Mouse (Mus musculus) heart, embryonic 16.5 days (tissue): ENCODE results near the gene Eea1. TPM values are rescaled to one million over a fixed set of nuclear protein-coding genes. Genes with fewer than 3 reads are reported as not detected.

Experiments
- ATAC-seq: fragments of 200-750 bp; cut with Nextera tagmentation; replicated peaks from 2 replicates; pipeline ENCODE4 v1.8.0; 2017; ENCODE audit warnings: moderate number of reproducible peaks; ENCODE audit not compliant: insufficient read depth, low FRiP score; ENCODE audit errors: extremely low read depth
- H3K27ac ChIP-seq: fragments of 300-500 bp; sonication (generic); 2 replicates; pipeline ENCODE4 v1.5.1; 2014; ENCODE audit warnings: mild to moderate bottlenecking, low read length, control low read depth, moderate library complexity
- H3K27me3 ChIP-seq: fragments of 300-500 bp; sonication (generic); 2 replicates; pipeline ENCODE4 v1.6.1; 2014; ENCODE audit warnings: low read length, mixed read lengths; ENCODE audit not compliant: control insufficient read depth, insufficient read depth
- H3K36me3 ChIP-seq: fragments of 300-500 bp; sonication (generic); 2 replicates; pipeline ENCODE4 v1.6.1; 2014; ENCODE audit not compliant: control insufficient read depth, insufficient read depth
- H3K4me1 ChIP-seq: fragments of 300-500 bp; sonication (generic); 2 replicates; pipeline ENCODE4 v1.6.1; 2014; ENCODE audit warnings: low read length, mixed read lengths; ENCODE audit not compliant: control insufficient read depth, insufficient read depth
- H3K4me2 ChIP-seq: fragments of 300-500 bp; sonication (generic); 2 replicates; pipeline ENCODE4 v1.6.1; 2014; ENCODE audit warnings: low read depth, mild to moderate bottlenecking, control low read depth, low read length
- H3K4me3 ChIP-seq: fragments of 300-500 bp; sonication (generic); 2 replicates; pipeline ENCODE4 v1.5.1; 2014; ENCODE audit warnings: mild to moderate bottlenecking, control low read depth, low read length
- H3K9ac ChIP-seq: fragments of 300-500 bp; sonication (generic); 2 replicates; pipeline ENCODE4 v1.6.1; 2014; ENCODE audit warnings: low read length, control low read depth
- H3K9me3 ChIP-seq: fragments of 300-500 bp; sonication (generic); replicated peaks from 2 replicates; pipeline ENCODE4 v1.6.1; 2016; ENCODE audit warnings: low read length; ENCODE audit not compliant: control insufficient read depth
- WGBS: fragments of 180-500 bp; shearing (Covaris S2); extraction: QIAGEN DNeasy Blood & Tissue Kit; methylation state at CpG from one replicate; pipeline ENCODE4 v1.1.7; 2014; 5-methylcytosine and 5-hydroxymethylcytosine counted together
- polyA plus RNA-seq: library from polyadenylated mRNA; unstranded; fragments of >200 nt; fragmentation: Nextera tagmentation; extraction: Ambion mirVana; gene quantifications from 2 replicates; pipeline ENCODE4 v1.2.1, GENCODE M21; 2015

Gene Eea1
- polyA plus RNA-seq, 1 experiment from 2014 or later = 16.2 TPM

DNA sequence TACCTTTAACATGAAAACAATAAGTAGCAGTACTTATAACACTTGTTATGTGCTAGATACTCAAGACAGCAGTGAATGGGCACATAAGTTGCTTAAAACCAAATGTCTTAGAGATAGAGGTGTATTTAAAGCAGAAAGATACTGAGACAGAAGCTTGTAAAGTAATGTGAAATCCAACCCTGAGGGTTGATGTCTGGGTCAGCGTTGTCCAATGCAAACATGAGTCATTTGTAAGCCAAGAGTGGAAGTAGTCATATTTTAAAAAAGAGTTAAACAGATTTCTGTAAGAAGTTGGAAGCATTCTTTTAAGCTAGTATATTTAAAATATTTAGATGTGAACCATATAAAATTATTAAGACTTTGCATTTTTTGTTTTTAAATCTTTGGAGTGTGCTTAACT, 4.6 kb downstream of the Eea1 start:
- Histone ChIP-seq H3K9me3 (no peaks in the 10 kb centered on the region), H3K27me3 (no peaks in the 10 kb centered on the region), H3K4me3 (no peak overlapping the region), H3K4me2 (no peak overlapping the region), H3K4me1 (peaks cover 16% of the 10 kb centered on the region), H3K27ac (no peak overlapping the region), H3K9ac (no peak overlapping the region), H3K36me3 (no peaks in the 10 kb centered on the region)
- ATAC-seq = no peak
- 87% methylated on average over 1 of the region's 1 CpGs for WGBS

DNA sequence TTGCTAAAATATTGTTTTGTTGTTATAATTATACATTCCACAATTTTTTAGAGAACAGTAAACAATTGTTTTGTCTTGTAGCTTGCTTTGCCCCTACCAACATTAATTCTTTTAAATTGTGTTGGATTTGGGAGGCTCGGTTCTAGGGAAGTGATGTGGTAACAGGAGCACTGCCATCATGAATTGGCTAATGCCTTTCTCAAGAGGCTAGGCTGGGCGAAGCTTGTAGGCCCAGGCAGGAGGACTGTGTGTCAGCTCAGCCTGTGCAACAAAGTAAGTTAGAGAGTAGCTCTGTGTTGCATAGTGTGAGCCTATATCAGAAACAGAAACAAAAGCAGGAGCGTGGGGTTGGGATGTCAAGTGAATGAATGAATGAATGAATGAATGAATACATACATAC, 9.0 kb downstream of the Eea1 start:
- no peak for ATAC-seq
- no peaks in the 10 kb centered on the region for H3K36me3 ChIP-seq

GRCm38 (mm10) chr10:95950194-95950593, 9.7 kb downstream of the Eea1 start:
- no peak for ATAC-seq
- 84% methylated on average over 5 of the region's 5 CpGs for WGBS
- no peak overlapping the region for H3K9ac ChIP-seq
- H3K4me3 ChIP-seq = no peak overlapping the region
- no peak overlapping the region for H3K4me2 ChIP-seq
- H3K36me3 ChIP-seq = no peaks in the 10 kb centered on the region
- H3K27me3 ChIP-seq = no peaks in the 10 kb centered on the region
- H3K4me1 ChIP-seq = no peaks in the 10 kb centered on the region
- H3K27ac ChIP-seq = no peak overlapping the region
- H3K9me3 ChIP-seq = no peaks in the 10 kb centered on the region

More for the DNA sequence above, 9.0 kb downstream of the Eea1 start:
- Histone ChIP-seq H3K27me3 (no peaks in the 10 kb centered on the region), H3K4me1 (no peaks in the 10 kb centered on the region), H3K4me2 (no peak overlapping the region), H3K4me3 (no peak overlapping the region), H3K9me3 (no peaks in the 10 kb centered on the region), H3K27ac (no peak overlapping the region), H3K9ac (no peak overlapping the region)
- 92% methylated on average over 3 of the region's 3 CpGs for WGBS

- 83% methylated on average over 4 of the region's 4 CpGs for WGBS
- no peak for ATAC-seq
- no peak overlapping the region for H3K4me2 ChIP-seq
Observed at GRCm38 (mm10) chr10:95950797-95951196, 10.3 kb downstream of the Eea1 start.

DNA sequence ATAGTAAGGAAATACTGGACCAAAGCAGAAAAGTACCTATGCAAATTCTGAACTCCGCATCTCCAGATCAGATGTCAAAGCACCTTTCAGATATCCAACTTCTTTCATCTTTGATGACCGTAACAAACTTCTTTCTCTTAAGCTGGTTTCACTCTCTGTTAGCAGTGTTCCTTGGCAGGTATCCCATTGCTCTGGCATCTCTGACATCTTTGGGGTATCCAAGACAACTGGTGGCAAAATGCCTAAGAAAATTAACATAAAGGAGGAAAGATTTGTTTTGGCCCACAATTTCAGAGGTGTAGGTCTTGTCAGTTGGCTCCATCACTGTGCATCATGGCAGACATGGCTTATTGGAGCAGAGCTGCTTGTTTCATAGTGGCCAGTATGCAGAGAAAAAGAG, 10.9 kb downstream of the Eea1 start:
- Histone ChIP-seq H3K4me3 (no peak overlapping the region), H3K9ac (no peak overlapping the region), H3K27me3 (no peaks in the 10 kb centered on the region), H3K9me3 (no peaks in the 10 kb centered on the region), H3K4me1 (no peaks in the 10 kb centered on the region), H3K27ac (no peak overlapping the region), H3K36me3 (no peaks in the 10 kb centered on the region), H3K4me2 (no peak overlapping the region)
- no peak for ATAC-seq
- 87% methylated on average over 2 of the region's 2 CpGs for whole genome bisulfite sequencing

More at GRCm38 (mm10) chr10:95950797-95951196, 10.3 kb downstream of the Eea1 start:
- Histone ChIP-seq H3K9ac (no peak overlapping the region), H3K36me3 (no peaks in the 10 kb centered on the region), H3K27ac (no peak overlapping the region), H3K9me3 (no peaks in the 10 kb centered on the region), H3K4me3 (no peak overlapping the region), H3K4me1 (no peaks in the 10 kb centered on the region), H3K27me3 (no peaks in the 10 kb centered on the region)

- Histone ChIP-seq H3K27ac (no peak overlapping the region), H3K9ac (no peak overlapping the region), H3K4me2 (no peak overlapping the region), H3K36me3 (peaks cover 2% of the 10 kb centered on the region; the same call in 1 of the 2 replicates), H3K27me3 (no peaks in the 10 kb centered on the region), H3K4me1 (0 out of 2 replicates have a peak, but pooled peaks cover 3% of the 10 kb centered on the region), H3K4me3 (no peak overlapping the region), H3K9me3 (no peaks in the 10 kb centered on the region)
- ATAC-seq = no peak
- WGBS = 92% methylated on average over 2 of the region's 2 CpGs
Observed at GRCm38 (mm10) chr10:95956629-95957028, 16.2 kb downstream of the Eea1 start.

- Histone ChIP-seq H3K27ac (no peak overlapping the region), H3K4me2 (no peak overlapping the region), H3K4me3 (no peak overlapping the region), H3K4me1 (0 out of 2 replicates have a peak, but pooled peaks cover 3% of the 10 kb centered on the region), H3K9me3 (no peaks in the 10 kb centered on the region), H3K27me3 (no peaks in the 10 kb centered on the region), H3K9ac (no peak overlapping the region), H3K36me3 (peaks cover 2% of the 10 kb centered on the region; the same call in 1 of the 2 replicates)
- no peak for ATAC-seq
- 78% methylated on average over 1 of the region's 1 CpGs for WGBS
Observed at GRCm38 (mm10) chr10:95957574-95957973, 17.1 kb downstream of the Eea1 start.

GRCm38 (mm10) chr10:95964679-95965078, 24.2 kb downstream of the Eea1 start:
- no peak overlapping the region for H3K27ac ChIP-seq
- WGBS = 65% methylated on average over 1 of the region's 1 CpGs
- no peak for ATAC-seq

GRCm38 (mm10) chr10:95969694-95970093, 29.2 kb downstream of the Eea1 start:
- Histone ChIP-seq H3K4me1 (peaks cover 24% of the 10 kb centered on the region), H3K9me3 (no peaks in the 10 kb centered on the region), H3K9ac (no peak overlapping the region), H3K27ac (peak overlapping the region; percentile 48; the same call in 1 of the 2 replicates), H3K4me2 (no peak overlapping the region), H3K27me3 (no peaks in the 10 kb centered on the region), H3K36me3 (peaks cover 3% of the 10 kb centered on the region; the same call in 1 of the 2 replicates), H3K4me3 (no peak overlapping the region)
- ATAC-seq = no peak
- WGBS = 86% methylated on average over 1 of the region's 1 CpGs

More at GRCm38 (mm10) chr10:95964679-95965078, 24.2 kb downstream of the Eea1 start:
- Histone ChIP-seq H3K4me2 (no peak overlapping the region), H3K4me3 (no peak overlapping the region), H3K27me3 (no peaks in the 10 kb centered on the region), H3K9me3 (no peaks in the 10 kb centered on the region), H3K9ac (no peak overlapping the region), H3K36me3 (no peaks in the 10 kb centered on the region), H3K4me1 (peaks cover 12% of the 10 kb centered on the region)
